In genomic region chr14:23517374-23517773, GRCm38 (mm10) we compare ENCODE assay signal across 25 mouse cellular contexts.
"Had no signal": no experiment of that assay in that cellular context is flagged by ENCODE, and none has a peak within 500 bp of the region (broad histone marks: within the 10 kb centered on the region; RNA-seq: fewer than 3 reads in every experiment).

No protein-coding gene starts in this region.

- H3K4me2 ChIP-seq: embryonic facial prominence, embryonic 12.5 days; embryonic facial prominence, embryonic 13.5 days; embryonic facial prominence, embryonic 15.5 days; forebrain, embryonic 12.5 days; forebrain, embryonic 13.5 days; forebrain, embryonic 15.5 days had no signal

- H3K4me1 ChIP-seq: forebrain, embryonic 10.5 days; forebrain, embryonic 12.5 days; forebrain, embryonic 13.5 days; forebrain, embryonic 15.5 days; heart, embryonic 10.5 days had no signal

- H3K27ac ChIP-seq: embryonic facial prominence, embryonic 10.5 days; embryonic facial prominence, embryonic 12.5 days; embryonic facial prominence, embryonic 13.5 days; embryonic facial prominence, embryonic 15.5 days; forebrain, embryonic 10.5 days; forebrain, embryonic 12.5 days; forebrain, embryonic 13.5 days; forebrain, embryonic 15.5 days; gastrocnemius, adult 2 months; heart, adult 2 months; heart, embryonic 10.5 days had no signal

- H3K27me3 ChIP-seq: embryonic facial prominence, embryonic 12.5 days; embryonic facial prominence, embryonic 13.5 days; embryonic facial prominence, embryonic 15.5 days; forebrain, embryonic 12.5 days; forebrain, embryonic 13.5 days; forebrain, embryonic 15.5 days had no signal

- H3K9me3 ChIP-seq: embryonic facial prominence, embryonic 10.5 days; embryonic facial prominence, embryonic 12.5 days; embryonic facial prominence, embryonic 13.5 days; embryonic facial prominence, embryonic 15.5 days; forebrain, embryonic 10.5 days; forebrain, embryonic 12.5 days; forebrain, embryonic 13.5 days; forebrain, embryonic 15.5 days; heart, embryonic 10.5 days had no signal

- DNase-seq: cerebellum, adult 9-11 months; cerebellum, postnatal 10 days; cerebellum, postnatal 14 days; cerebellum, postnatal 25 days; cerebellum, postnatal 36 days; embryo, embryonic 11 days; forebrain, postnatal 0 days; gastrocnemius, adult 2 months; gastrocnemius, postnatal 14 days; gastrocnemius, postnatal 25 days; gastrocnemius, postnatal 36 days; heart, adult 18-20 months; heart, adult 2 months had no signal

- H3K4me3 ChIP-seq: embryonic facial prominence, embryonic 10.5 days; embryonic facial prominence, embryonic 12.5 days; embryonic facial prominence, embryonic 13.5 days; embryonic facial prominence, embryonic 15.5 days; erythroblast, embryonic 14.5 days; forebrain, embryonic 10.5 days; forebrain, embryonic 12.5 days; forebrain, embryonic 13.5 days; forebrain, embryonic 15.5 days; gastrocnemius, adult 2 months; heart, adult 2 months; heart, embryonic 10.5 days had no signal

- H3K36me3 ChIP-seq: embryonic facial prominence, embryonic 10.5 days; embryonic facial prominence, embryonic 12.5 days; embryonic facial prominence, embryonic 13.5 days; embryonic facial prominence, embryonic 15.5 days; forebrain, embryonic 10.5 days; forebrain, embryonic 12.5 days; forebrain, embryonic 15.5 days; heart, embryonic 10.5 days had no signal

- H3K9ac ChIP-seq: embryonic facial prominence, embryonic 12.5 days; embryonic facial prominence, embryonic 13.5 days; embryonic facial prominence, embryonic 15.5 days; forebrain, embryonic 12.5 days; forebrain, embryonic 13.5 days; forebrain, embryonic 15.5 days; forebrain, postnatal 0 days had no signal

- ATAC-seq: forebrain, embryonic 13.5 days; forebrain, embryonic 14.5 days; forebrain, embryonic 15.5 days; forebrain, embryonic 16.5 days; forebrain, postnatal 0 days had no signal
